Mouse (Mus musculus) heart, postnatal 0 days (tissue): ENCODE results near the gene Gm10447. TPM values are rescaled to one million over a fixed set of nuclear protein-coding genes. Genes with fewer than 3 reads are reported as not detected.

ENCODE experiments used
- ATAC-seq: fragments of 200-750 bp; cut with Nextera tagmentation; 2 replicates; pipeline ENCODE4 v1.8.0; 2017; ENCODE audit warnings: low read depth, moderate number of reproducible peaks, moderate library complexity; ENCODE audit not compliant: insufficient read depth
- DNase-seq: peaks from one replicate; pipeline ENCODE4 v3.0.0-alpha.2; 2016; ENCODE audit warnings: low spot score
- H3K27ac ChIP-seq: fragments of 300-500 bp; sonication (generic); 2 replicates; pipeline ENCODE4 v1.5.1; 2014; ENCODE audit warnings: low read depth, mild to moderate bottlenecking
- H3K27me3 ChIP-seq: fragments of 300-500 bp; sonication (generic); 2 replicates; pipeline ENCODE4 v1.6.1; 2014; ENCODE audit warnings: low read length, mixed read lengths; ENCODE audit not compliant: control insufficient read depth, insufficient read depth
- H3K36me3 ChIP-seq: fragments of 300-500 bp; sonication (generic); replicated peaks from 2 replicates; pipeline ENCODE4 v1.6.1; 2014; ENCODE audit warnings: low read length, mixed read lengths; ENCODE audit not compliant: control insufficient read depth, insufficient read depth
- H3K4me1 ChIP-seq: fragments of 300-500 bp; sonication (generic); 2 replicates; pipeline ENCODE4 v1.6.1; 2014; ENCODE audit warnings: antibody characterized with exemption; ENCODE audit not compliant: control insufficient read depth, insufficient read depth
- H3K4me2 ChIP-seq: fragments of 300-500 bp; sonication (generic); 2 replicates; pipeline ENCODE4 v1.6.1; 2014; ENCODE audit warnings: low read depth, mild to moderate bottlenecking, low read length, moderate library complexity
- H3K4me3 ChIP-seq: fragments of 300-500 bp; sonication (generic); 2 replicates; pipeline ENCODE4 v1.5.1; 2014; ENCODE audit warnings: low read depth, low read length
- H3K9ac ChIP-seq: fragments of 300-500 bp; sonication (generic); replicated peaks from 2 replicates; pipeline ENCODE4 v1.6.1; 2014; ENCODE audit warnings: low read depth, low read length, mixed read lengths
- H3K9me3 ChIP-seq: fragments of 300-500 bp; sonication (generic); replicated peaks from 2 replicates; pipeline ENCODE4 v1.6.1; 2016; ENCODE audit warnings: low read length; ENCODE audit not compliant: control insufficient read depth
- CTCF ChIP-seq: IDR thresholded peaks from 2 replicates; pipeline ENCODE4 v1.5.1; 2016; ENCODE audit warnings: antibody characterized with exemption, control low read depth, low read depth
- EP300 ChIP-seq: IDR thresholded peaks from 2 replicates; pipeline ENCODE4 v1.6.1; 2016; ENCODE audit warnings: antibody characterized with exemption, low read depth
- microRNA-seq: library from miRNA; unstranded; fragments of <30 nt; microRNA quantifications from one replicate; pipeline ENCODE4, GENCODE M21; 2016
- polyA plus RNA-seq: library from polyadenylated mRNA; unstranded; fragments of >200 nt; fragmentation: Nextera tagmentation; extraction: Ambion mirVana; gene quantifications from 2 replicates; pipeline ENCODE4 v1.2.1, GENCODE M21; 2015
- total RNA-seq: library from RNA; depleted of rRNA; stranded (reverse); fragments of >200 nt; gene quantifications from 2 replicates; pipeline ENCODE4 v1.2.3, GENCODE M21; 2014; ENCODE audit warnings: low replicate concordance; rRNA removed

Gene Gm10447
- total and polyA plus RNA-seq, 2 experiments from 2014 or later, result 0.04 TPM; not detected in 1

- Histone ChIP-seq H3K27ac (no peak overlapping the region), H3K36me3 (peaks cover 92% of the 10 kb centered on the region), H3K27me3 (no peaks in the 10 kb centered on the region), H3K9me3 (no peaks in the 10 kb centered on the region), H3K4me3 (no peak overlapping the region), H3K9ac (no peak overlapping the region), H3K4me1 (no peaks in the 10 kb centered on the region), H3K4me2 (no peak overlapping the region)
- ATAC-seq (no peak), DNase-seq (peak; percentile 24)
- TF ChIP-seq EP300 (no peak), CTCF (peak; percentile 62)
These were observed 45.2 kb downstream of the Gm10447 start for GRCm38 (mm10) chr11:53411738-53412137.

Small RNA genes within 50 kb of the gene (microRNA-seq; reads per million reads assigned to microRNA genes)
- gene Mir6920, result not detected

Other genes starting within 250 kb of the Gm10447 start
- 54.0 and 64.3 TPM in 2 replicates for gene Hspa4, start 156.7 kb downstream of the Gm10447 start, total RNA-seq
- 59.0 and 75.6 TPM in 2 replicates for gene Hspa4, start 156.7 kb downstream of the Gm10447 start, polyA plus RNA-seq
- gene Zcchc10, start 132.4 kb downstream of the Gm10447 start, total RNA-seq, result 1.2 TPM in 1 of 2 replicates, not detected in the other
- 15.3 and 15.4 TPM in 2 replicates for gene Zcchc10, start 132.4 kb downstream of the Gm10447 start, polyA plus RNA-seq
- 59.6 and 70.1 TPM in 2 replicates for gene Aff4, start 106.3 kb downstream of the Gm10447 start, total RNA-seq
- 27.6 and 36.0 TPM in 2 replicates for gene Aff4, start 106.3 kb downstream of the Gm10447 start, polyA plus RNA-seq
- gene Leap2, start 33.9 kb downstream of the Gm10447 start, total RNA-seq, result not detected in 2 replicates
- not detected in 2 replicates for gene Leap2, start 33.9 kb downstream of the Gm10447 start, polyA plus RNA-seq
- 76.4 and 97.1 TPM in 2 replicates for gene Uqcrq, start 26.3 kb downstream of the Gm10447 start, total RNA-seq
- gene Uqcrq, start 26.3 kb downstream of the Gm10447 start, polyA plus RNA-seq, result 3,062 and 3,250 TPM in 2 replicates
- 0.08 and 0.95 TPM in 2 replicates for gene Gdf9, start 26.1 kb downstream of the Gm10447 start, total RNA-seq
- 0.79 and 1.1 TPM in 2 replicates for gene Gdf9, start 26.1 kb downstream of the Gm10447 start, polyA plus RNA-seq
- 1.4 and 2.9 TPM in 2 replicates for gene Shroom1, start 95 bp upstream of the Gm10447 start, total RNA-seq
- 0.40 and 0.41 TPM in 2 replicates for gene Shroom1, start 95 bp upstream of the Gm10447 start, polyA plus RNA-seq
- gene Gm9837, start 13.4 kb upstream of the Gm10447 start, total RNA-seq, result not detected in 2 replicates
- not detected in 2 replicates for gene Gm9837, start 13.4 kb upstream of the Gm10447 start, polyA plus RNA-seq
- gene Gm9945, start 23.1 kb upstream of the Gm10447 start, total RNA-seq, result not detected in 2 replicates
- not detected in 2 replicates for gene Gm9945, start 23.1 kb upstream of the Gm10447 start, polyA plus RNA-seq
- not detected in 2 replicates for gene Sowaha, start 23.2 kb upstream of the Gm10447 start, total RNA-seq
- gene Sowaha, start 23.2 kb upstream of the Gm10447 start, polyA plus RNA-seq, result 0.04 and 0.08 TPM in 2 replicates
- gene Sept8, start 62.1 kb upstream of the Gm10447 start, total RNA-seq, result 47.1 and 55.8 TPM in 2 replicates
- 10.3 and 11.5 TPM in 2 replicates for gene Sept8, start 62.1 kb upstream of the Gm10447 start, polyA plus RNA-seq
- 6.1 and 17.5 TPM in 2 replicates for gene Kif3a, start 110.3 kb upstream of the Gm10447 start, total RNA-seq
- gene Kif3a, start 110.3 kb upstream of the Gm10447 start, polyA plus RNA-seq, result 23.7 and 24.3 TPM in 2 replicates
- gene Il4, start 161.6 kb upstream of the Gm10447 start, total RNA-seq, result not detected in 2 replicates
- 0.30 TPM in 1 of 2 replicates, not detected in the other for gene Il4, start 161.6 kb upstream of the Gm10447 start, polyA plus RNA-seq
- gene Il13, start 177.6 kb upstream of the Gm10447 start, total RNA-seq, result not detected in 2 replicates
- not detected in 2 replicates for gene Il13, start 177.6 kb upstream of the Gm10447 start, polyA plus RNA-seq